Mouse (Mus musculus): ENCODE data around the gene St5.

DNA sequence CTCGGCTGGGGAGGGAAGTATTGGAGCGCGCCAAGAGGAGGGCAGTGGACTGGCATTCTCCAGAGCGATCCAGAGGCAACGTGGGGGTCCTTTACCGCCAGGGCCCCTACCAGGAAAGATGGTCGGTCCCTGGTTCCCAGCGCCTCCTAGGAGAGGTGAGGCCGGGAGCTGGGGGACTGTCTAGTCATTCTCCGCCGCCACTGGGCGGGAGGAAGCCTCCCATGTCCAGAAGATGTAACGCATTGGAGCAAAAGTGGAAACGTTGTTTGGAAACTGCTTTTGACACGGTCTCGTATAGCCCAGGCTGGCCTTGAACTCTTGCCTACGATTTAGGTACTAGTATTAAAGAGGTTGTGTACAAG is 592 bp upstream of the St5 start:
- TF ChIP-seq CTCF (IDR thresholded peaks at IDR 0.05; ENCODE audit: control insufficient read depth, insufficient read depth, insufficient read length) (no peak), MAX (IDR thresholded peaks at IDR 0.05) (no peak), USF1 (IDR thresholded peaks at IDR 0.05; ENCODE audit: low read depth) (no peak), FOSL1 (IDR thresholded peaks at IDR 0.05; ENCODE audit: insufficient read depth, low read length, poor library complexity, severe bottlenecking) (no peak)
